Mouse (Mus musculus) liver, adult 2 months (tissue): ENCODE measurements around the gene Tjp3. TPM values are rescaled to one million over a fixed set of nuclear protein-coding genes. Genes with fewer than 3 reads are reported as not detected.

Experiments used
- DNase-seq: peaks from one replicate; pipeline ENCODE4 v3.0.0-alpha.2; 2011; ENCODE audit warnings: low read depth, low spot score; ENCODE audit errors: extremely low read depth
- H3K27ac ChIP-seq: fragments of 200-500 bp; replicated peaks from 2 replicates; pipeline ENCODE4 v1.5.1; 2012; ENCODE audit warnings: low read depth, mild to moderate bottlenecking, control low read depth, inconsistent platforms, low read length; ENCODE audit not compliant: insufficient read depth
- H3K27me3 ChIP-seq: fragments of 200-500 bp; 2 replicates; pipeline ENCODE4 v1.6.1; 2012; ENCODE audit warnings: mild to moderate bottlenecking, moderate library complexity, low read length, inconsistent platforms; ENCODE audit not compliant: control insufficient read depth, insufficient read depth
- H3K36me3 ChIP-seq: fragments of 200-500 bp; 2 replicates; pipeline ENCODE4 v1.6.1; 2012; ENCODE audit warnings: low read length, inconsistent platforms; ENCODE audit not compliant: control insufficient read depth, insufficient read depth
- H3K4me1 ChIP-seq: fragments of 200-500 bp; 2 replicates; pipeline ENCODE4 v1.6.1; 2011; ENCODE audit warnings: low read length; ENCODE audit not compliant: control insufficient read depth, insufficient read depth
- H3K4me3 ChIP-seq: fragments of 200-500 bp; 2 replicates; pipeline ENCODE4 v1.5.1; 2011; ENCODE audit warnings: low read depth, mild to moderate bottlenecking, control low read depth, low read length, moderate library complexity; ENCODE audit not compliant: insufficient read depth
- H3K79me2 ChIP-seq: fragments of 200-500 bp; 2 replicates; pipeline ENCODE4 v1.6.1; 2012; ENCODE audit warnings: inconsistent platforms, mild to moderate bottlenecking, low read length, moderate library complexity; ENCODE audit not compliant: control insufficient read depth, insufficient read depth
- H3K9ac ChIP-seq: fragments of 200-500 bp; 2 replicates; pipeline ENCODE4 v1.6.1; 2012; ENCODE audit warnings: low read depth, mild to moderate bottlenecking, control low read depth, inconsistent platforms, low read length
- CTCF ChIP-seq: fragments of 200-500 bp; IDR thresholded peaks from 2 replicates; pipeline ENCODE4 v1.5.1; 2011; ENCODE audit warnings: low read depth, low read length, control low read depth
- POLR2A ChIP-seq: fragments of 200-500 bp; IDR thresholded peaks from 2 replicates; pipeline ENCODE4 v1.6.1; 2011; ENCODE audit warnings: low read length, control low read depth; ENCODE audit not compliant: insufficient read depth; ENCODE audit errors: extremely low read depth
- WGBS: fragments of 180-500 bp; shearing (Covaris S2); methylation state at CpG from one replicate; pipeline ENCODE4 v1.1.7; 2018; 5-methylcytosine and 5-hydroxymethylcytosine counted together
- polyA plus RNA-seq: library from polyadenylated mRNA; depleted of rRNA; stranded (reverse); fragments of >200 nt; gene quantifications from 2 replicates; pipeline ENCODE4 v1.2.3, GENCODE M21; 2012
- total RNA-seq: library from RNA; depleted of rRNA; stranded (reverse); fragments of >200 nt; gene quantifications from 2 replicates; pipeline ENCODE4 v1.2.3, GENCODE M21; 2014

Gene Tjp3
- total and polyA plus RNA-seq, 2 experiments: 7.6 to 24.2 TPM

DNA sequence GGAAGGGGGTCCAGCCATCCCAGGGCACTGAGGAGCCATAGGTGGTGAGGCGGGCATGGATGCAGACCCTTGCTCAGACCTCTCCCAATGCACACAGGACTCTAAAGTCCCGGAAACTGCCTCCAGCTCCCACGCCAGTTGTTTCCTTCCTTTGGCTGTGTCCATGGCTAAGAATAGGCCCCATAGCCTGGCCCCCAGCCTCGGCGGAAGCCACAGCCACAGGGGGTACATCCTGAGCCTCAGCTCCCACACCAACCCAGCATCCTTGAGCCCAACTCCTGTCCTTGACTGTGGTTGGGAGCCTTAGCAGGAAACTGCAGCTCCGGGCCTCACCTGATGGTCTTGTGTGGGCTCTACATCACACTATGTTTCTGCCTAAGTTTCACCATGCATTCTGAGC, 35.5 kb upstream of the Tjp3 start:
- H3K79me2 ChIP-seq: peaks cover 6% of the 10 kb centered on the region; the same call in 1 of the 2 replicates
- peaks cover 7% of the 10 kb centered on the region for H3K36me3 ChIP-seq
- TF ChIP-seq CTCF (no peak), POLR2A (no peak)
- H3K27ac ChIP-seq: peak overlapping the region; percentile 47
- WGBS: 65% methylated on average over 6 of the region's 6 CpGs
- peaks cover under 1% of the 10 kb centered on the region for H3K4me1 ChIP-seq
- no peak overlapping the region for H3K4me3 ChIP-seq
- no peaks in the 10 kb centered on the region for H3K27me3 ChIP-seq
- DNase-seq: no peak
- H3K9ac ChIP-seq: no peak overlapping the region

DNA sequence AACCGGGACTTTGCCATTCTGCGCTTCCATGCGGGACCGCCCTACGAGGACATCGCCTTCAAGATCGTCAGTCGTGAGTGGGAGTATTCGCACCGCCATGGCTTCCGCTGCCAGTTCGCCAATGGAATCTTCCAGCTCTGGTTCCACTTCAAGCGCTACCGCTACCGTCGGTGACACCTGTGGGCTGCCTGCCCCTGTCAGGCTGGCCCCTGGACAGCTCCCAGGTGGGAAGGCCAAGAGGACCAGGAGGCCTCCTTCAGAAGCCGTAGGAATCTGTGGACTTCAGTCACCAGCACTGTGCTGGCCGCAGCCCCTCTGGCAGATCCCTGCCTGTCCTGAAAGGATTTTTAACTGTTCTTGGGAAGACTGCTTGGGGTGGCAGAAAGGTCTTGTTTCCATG, 34.4 kb upstream of the Tjp3 start:
- 94% methylated on average over 18 of the region's 18 CpGs for WGBS
- no peak overlapping the region for H3K9ac ChIP-seq
- H3K36me3 ChIP-seq: peaks cover 7% of the 10 kb centered on the region
- H3K79me2 ChIP-seq: peaks cover 9% of the 10 kb centered on the region; the same call in 1 of the 2 replicates
- TF ChIP-seq POLR2A (no peak), CTCF (no peak)
- DNase-seq: no peak
- no peak overlapping the region for H3K27ac ChIP-seq
- peaks cover 2% of the 10 kb centered on the region for H3K4me1 ChIP-seq
- no peaks in the 10 kb centered on the region for H3K27me3 ChIP-seq
- H3K4me3 ChIP-seq: no peak overlapping the region

DNA sequence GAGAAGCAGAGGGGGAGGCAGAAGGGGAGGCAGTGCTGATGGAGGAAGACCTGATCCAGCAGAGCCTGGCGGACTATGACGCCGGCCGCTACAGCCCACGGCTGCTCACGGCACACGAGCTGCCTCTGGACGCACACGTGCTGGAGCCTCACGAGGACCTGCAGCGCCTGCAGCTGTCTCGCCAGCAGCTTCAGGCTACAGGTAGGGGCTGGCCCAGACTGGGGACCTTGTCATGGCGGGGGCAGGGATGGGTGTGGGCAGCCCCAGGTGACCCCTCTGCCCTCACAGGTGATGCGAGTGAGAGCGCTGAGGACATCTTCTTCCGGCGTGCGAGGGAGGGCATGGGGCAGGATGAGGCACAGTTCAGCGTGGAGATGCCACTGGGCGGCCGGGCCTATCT, 33.8 kb upstream of the Tjp3 start:
- TF ChIP-seq POLR2A (no peak), CTCF (no peak)
- Histone ChIP-seq H3K27ac (no peak overlapping the region), H3K4me1 (peaks cover 2% of the 10 kb centered on the region), H3K36me3 (peaks cover 7% of the 10 kb centered on the region), H3K79me2 (peaks cover 9% of the 10 kb centered on the region; the same call in 1 of the 2 replicates), H3K27me3 (no peaks in the 10 kb centered on the region), H3K4me3 (no peak overlapping the region), H3K9ac (no peak overlapping the region)
- WGBS: 95% methylated on average over 21 of the region's 21 CpGs
- DNase-seq: no peak

DNA sequence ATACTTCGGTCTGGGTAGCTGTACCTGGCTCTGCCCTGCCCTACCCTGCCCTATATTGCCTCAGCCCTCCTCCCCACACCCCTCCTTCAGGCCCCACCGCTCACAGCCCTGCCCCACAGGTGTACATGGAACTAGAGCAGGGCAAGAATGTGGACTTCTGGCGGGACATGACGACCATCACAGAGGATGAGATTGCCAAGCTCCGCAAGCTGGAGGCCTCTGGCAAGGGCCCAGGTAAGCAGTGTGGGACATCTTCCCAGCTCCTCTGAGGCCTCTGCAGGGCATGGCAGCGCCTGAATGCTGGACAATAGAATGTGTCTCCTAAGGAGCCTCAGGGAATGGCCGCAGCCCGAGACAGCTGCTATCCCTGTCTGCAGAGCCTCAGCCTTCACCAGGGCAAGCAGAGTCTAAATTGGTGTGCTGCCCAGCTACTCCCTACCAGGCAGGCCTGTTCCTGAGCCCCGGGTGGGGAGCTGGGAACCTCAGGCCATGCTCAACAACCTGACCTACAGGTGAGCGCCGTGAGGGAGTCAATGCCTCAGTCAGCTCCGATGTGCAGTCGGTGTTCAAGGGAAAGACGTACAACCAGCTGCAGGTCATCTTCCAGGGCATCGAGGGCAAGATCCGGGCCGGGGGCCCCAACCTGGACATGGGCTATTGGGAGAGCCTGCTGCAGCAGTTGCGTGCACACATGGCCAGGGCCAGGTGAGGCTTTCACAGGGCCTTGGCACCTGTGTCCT, 32.6 kb upstream of the Tjp3 start:
- peaks cover 7% of the 10 kb centered on the region for H3K36me3 ChIP-seq
- no peak for DNase-seq
- H3K4me1 ChIP-seq: peaks cover 10% of the 10 kb centered on the region
- H3K27ac ChIP-seq: no peak overlapping the region
- H3K4me3 ChIP-seq: no peak overlapping the region
- no peak for TF ChIP-seq CTCF
- TF ChIP-seq POLR2A: no peak
- WGBS: 92% methylated on average over 18 of the region's 18 CpGs
- H3K27me3 ChIP-seq: no peaks in the 10 kb centered on the region
- peaks cover 9% of the 10 kb centered on the region; the same call in 1 of the 2 replicates for H3K79me2 ChIP-seq
- no peak overlapping the region for H3K9ac ChIP-seq

DNA sequence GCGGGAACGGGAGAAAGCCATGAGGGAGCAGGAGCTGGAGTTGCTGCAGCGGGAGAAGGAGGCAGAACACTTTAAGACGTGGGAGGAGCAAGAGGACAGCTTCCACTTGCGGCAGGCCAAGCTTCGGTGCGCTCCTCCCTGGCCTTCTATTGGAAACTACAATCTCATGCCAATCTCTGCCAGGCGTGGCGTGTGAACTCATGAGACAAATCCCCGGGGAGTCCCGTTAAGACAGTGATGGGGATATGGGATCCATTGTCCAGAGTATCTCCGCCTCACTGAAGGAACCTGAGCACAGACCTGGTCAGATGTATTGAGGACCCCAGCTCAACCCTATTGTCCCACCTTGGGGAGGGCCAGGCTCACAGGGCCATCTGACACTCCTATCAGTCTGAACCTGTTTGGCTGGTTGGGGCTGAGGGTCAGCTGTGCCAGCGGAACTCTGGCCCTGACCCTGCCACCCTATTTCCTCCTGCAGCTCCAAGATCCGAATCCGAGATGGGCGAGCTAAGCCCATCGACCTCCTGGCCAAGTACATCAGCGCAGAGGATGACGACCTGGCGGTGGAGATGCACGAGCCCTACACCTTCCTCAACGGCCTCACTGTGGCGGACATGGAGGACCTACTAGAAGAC, 31.9 kb upstream of the Tjp3 start:
- no peak overlapping the region for H3K27ac ChIP-seq
- TF ChIP-seq CTCF (no peak), POLR2A (no peak)
- H3K27me3 ChIP-seq: no peaks in the 10 kb centered on the region
- DNase-seq: no peak
- 96% methylated on average over 23 of the region's 23 CpGs for WGBS
- peaks cover 9% of the 10 kb centered on the region; the same call in 1 of the 2 replicates for H3K79me2 ChIP-seq
- H3K4me1 ChIP-seq: peaks cover 17% of the 10 kb centered on the region
- H3K9ac ChIP-seq: no peak overlapping the region
- no peak overlapping the region for H3K4me3 ChIP-seq
- H3K36me3 ChIP-seq: peaks cover 7% of the 10 kb centered on the region

DNA sequence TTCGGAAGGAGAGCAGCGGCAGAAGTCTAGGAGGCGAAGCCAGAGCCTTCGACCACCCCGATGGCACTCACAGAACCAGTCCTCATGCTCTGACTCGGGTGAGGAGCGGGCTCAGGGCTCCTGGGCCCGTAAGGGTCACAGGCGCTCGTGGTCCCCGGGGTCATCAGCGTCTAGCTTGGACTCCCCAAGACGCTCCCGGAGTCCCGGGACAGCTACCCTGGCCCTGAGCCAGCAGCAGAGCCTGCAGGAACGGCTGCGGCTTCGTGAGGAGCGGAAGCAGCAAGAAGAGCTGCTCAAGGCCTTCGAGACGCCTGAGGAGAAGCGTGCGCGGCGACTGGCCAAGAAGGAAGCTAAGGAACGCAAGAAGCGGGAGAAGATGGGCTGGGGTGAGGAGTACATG, 31.1 kb upstream of the Tjp3 start:
- peaks cover 18% of the 10 kb centered on the region for H3K4me1 ChIP-seq
- peaks cover 7% of the 10 kb centered on the region for H3K36me3 ChIP-seq
- DNase-seq: no peak
- no peak for TF ChIP-seq POLR2A
- no peak for TF ChIP-seq CTCF
- 94% methylated on average over 27 of the region's 27 CpGs for WGBS
- H3K9ac ChIP-seq: no peak overlapping the region
- no peak overlapping the region for H3K27ac ChIP-seq
- H3K4me3 ChIP-seq: no peak overlapping the region
- H3K79me2 ChIP-seq: peaks cover 9% of the 10 kb centered on the region; the same call in 1 of the 2 replicates
- H3K27me3 ChIP-seq: no peaks in the 10 kb centered on the region
